Mouse (Mus musculus) liver, embryonic 16.5 days (tissue): ENCODE data around the gene Bola2. TPM values are rescaled to one million over a fixed set of nuclear protein-coding genes. Genes with fewer than 3 reads are reported as not detected.

Source experiments
- polyA plus RNA-seq: library from polyadenylated mRNA; unstranded; fragments of >200 nt; fragmentation: Nextera tagmentation; extraction: Ambion mirVana; gene quantifications from 2 replicates; pipeline ENCODE4 v1.2.1, GENCODE M21; 2015

Gene Bola2
- polyA plus RNA-seq, 1 experiment from 2014 or later, result 72.6 TPM

Other genes starting within 250 kb of the Bola2 start
- gene Atp2a1, start 232.3 kb upstream of the Bola2 start, polyA plus RNA-seq, result 8.7 and 22.0 TPM in 2 replicates
- gene Sh2b1, start 220.0 kb upstream of the Bola2 start, polyA plus RNA-seq, result 14.2 and 14.5 TPM in 2 replicates
- gene Tufm, start 208.0 kb upstream of the Bola2 start, polyA plus RNA-seq, result 81.0 and 84.0 TPM in 2 replicates
- gene Atxn2l, start 192.0 kb upstream of the Bola2 start, polyA plus RNA-seq, result 21.6 and 24.5 TPM in 2 replicates
- 87.8 and 93.1 TPM in 2 replicates for gene Eif3c, start 129.0 kb upstream of the Bola2 start, polyA plus RNA-seq
- 2.3 and 2.4 TPM in 2 replicates for gene Apobr, start 110.5 kb upstream of the Bola2 start, polyA plus RNA-seq
- gene Cln3, start 109.6 kb upstream of the Bola2 start, polyA plus RNA-seq, result 11.7 and 11.9 TPM in 2 replicates
- gene Il27, start 100.5 kb upstream of the Bola2 start, polyA plus RNA-seq, result 0.09 and 0.27 TPM in 2 replicates
- gene Nupr1, start 64.5 kb upstream of the Bola2 start, polyA plus RNA-seq, result 4.2 and 5.8 TPM in 2 replicates
- gene Sgf29, start 46.1 kb upstream of the Bola2 start, polyA plus RNA-seq, result 20.8 and 28.6 TPM in 2 replicates
- 69.5 and 88.7 TPM in 2 replicates for gene Sult1a1, start 19.0 kb upstream of the Bola2 start, polyA plus RNA-seq
- gene Slx1b, start 383 bp downstream of the Bola2 start, polyA plus RNA-seq, result 2.4 and 2.8 TPM in 2 replicates
- 98.9 and 105 TPM in 2 replicates for gene Coro1a, start 12.4 kb downstream of the Bola2 start, polyA plus RNA-seq
- gene Mapk3, start 64.2 kb downstream of the Bola2 start, polyA plus RNA-seq, result 19.6 and 22.3 TPM in 2 replicates
- gene Gdpd3, start 70.9 kb downstream of the Bola2 start, polyA plus RNA-seq, result 0.36 and 0.55 TPM in 2 replicates
- 102 and 119 TPM in 2 replicates for gene Ypel3, start 81.6 kb downstream of the Bola2 start, polyA plus RNA-seq
- 0.90 and 1.3 TPM in 2 replicates for gene Tbx6, start 86.1 kb downstream of the Bola2 start, polyA plus RNA-seq
- gene Ppp4c, start 97.1 kb downstream of the Bola2 start, polyA plus RNA-seq, result 82.2 and 91.1 TPM in 2 replicates
- gene Fam57b, start 102.3 kb downstream of the Bola2 start, polyA plus RNA-seq, result not detected in 2 replicates
- not detected in 2 replicates for gene 4930451I11Rik, start 136.2 kb downstream of the Bola2 start, polyA plus RNA-seq
- not detected in 2 replicates for gene Doc2a, start 152.0 kb downstream of the Bola2 start, polyA plus RNA-seq
- gene Hirip3, start 166.6 kb downstream of the Bola2 start, polyA plus RNA-seq, result 10.0 and 10.8 TPM in 2 replicates
- 25.7 and 26.6 TPM in 2 replicates for gene Ino80e, start 167.0 kb downstream of the Bola2 start, polyA plus RNA-seq
- 11.7 and 13.2 TPM in 2 replicates for gene Taok2, start 189.3 kb downstream of the Bola2 start, polyA plus RNA-seq
- gene Tmem219, start 227.5 kb downstream of the Bola2 start, polyA plus RNA-seq, result 18.7 and 20.0 TPM in 2 replicates
- 3.2 and 3.8 TPM in 2 replicates for gene Kctd13, start 233.5 kb downstream of the Bola2 start, polyA plus RNA-seq